Mouse (Mus musculus) urinary bladder, postnatal 10 days (tissue): Measurements from ENCODE around the gene Limk1.
"Not testable (repeated sequence)": the region's sequence is repeated elsewhere in the genome, so short reads cannot be mapped to it uniquely, and the experiment has no call there.

Experiments
- DNase-seq: peaks from one replicate; pipeline ENCODE4 v3.0.0; 2022; ENCODE audit warnings: low spot score

Gene Limk1

DNA sequence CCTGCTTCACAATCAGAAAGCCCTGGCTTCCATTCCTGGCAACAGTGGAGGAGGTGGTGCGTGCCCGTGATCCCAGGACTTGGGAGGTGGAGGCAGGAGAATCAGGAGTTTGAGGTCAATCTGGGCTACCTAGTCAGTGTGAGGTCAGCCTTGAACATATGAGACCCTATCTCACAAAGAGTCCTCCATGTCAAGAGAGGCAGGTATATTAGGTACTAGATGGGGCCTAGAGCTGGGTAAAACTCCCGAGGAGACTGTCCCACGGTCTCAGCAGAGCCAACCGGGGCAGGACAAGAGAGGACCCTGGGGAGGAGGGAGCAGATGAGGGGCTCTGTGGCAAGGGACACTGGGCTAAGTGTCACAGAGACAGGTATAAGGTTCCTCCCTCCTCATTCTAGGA, 10.9 kb downstream of the Limk1 start:
- no peak for DNase-seq

DNA sequence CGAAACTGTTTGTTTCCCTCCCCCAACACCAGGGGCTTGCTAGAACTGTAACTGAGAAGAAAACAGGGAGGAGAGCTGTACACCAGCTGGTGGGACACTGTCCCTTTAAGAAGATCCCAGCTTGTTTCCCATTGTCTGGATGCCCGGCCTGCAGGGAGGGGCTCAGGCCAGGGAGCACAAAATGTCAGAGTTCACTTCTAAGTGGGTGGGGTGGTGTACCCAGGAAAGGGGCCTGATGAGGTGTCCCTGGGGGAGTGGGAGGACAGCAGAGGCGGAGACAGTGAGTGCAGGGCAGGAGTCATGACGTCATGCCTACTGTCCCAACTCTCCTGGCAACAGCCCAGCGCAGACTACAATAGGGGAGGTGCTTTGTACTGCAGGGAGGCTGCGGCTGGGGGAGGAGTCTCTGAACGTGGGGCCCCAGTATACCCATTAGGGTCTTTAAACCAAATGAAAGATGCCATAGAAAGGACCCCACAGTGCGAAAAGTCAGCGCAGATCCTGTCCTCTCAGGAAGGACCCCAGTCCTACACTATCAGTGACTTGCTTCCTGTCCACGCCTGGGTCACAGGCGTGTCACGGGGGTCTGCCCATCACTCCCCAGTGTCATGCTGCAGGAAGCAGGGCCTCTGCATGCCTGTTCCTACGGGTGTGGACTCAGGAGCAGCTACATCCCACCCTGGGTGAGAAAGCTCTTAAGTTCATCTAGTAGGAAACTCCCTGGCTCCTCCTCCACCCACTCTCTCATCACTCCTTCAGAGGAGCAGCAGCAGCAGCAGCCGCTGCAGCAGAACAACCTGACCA, 12.2 kb downstream of the Limk1 start:
- DNase-seq, result no peak

DNA sequence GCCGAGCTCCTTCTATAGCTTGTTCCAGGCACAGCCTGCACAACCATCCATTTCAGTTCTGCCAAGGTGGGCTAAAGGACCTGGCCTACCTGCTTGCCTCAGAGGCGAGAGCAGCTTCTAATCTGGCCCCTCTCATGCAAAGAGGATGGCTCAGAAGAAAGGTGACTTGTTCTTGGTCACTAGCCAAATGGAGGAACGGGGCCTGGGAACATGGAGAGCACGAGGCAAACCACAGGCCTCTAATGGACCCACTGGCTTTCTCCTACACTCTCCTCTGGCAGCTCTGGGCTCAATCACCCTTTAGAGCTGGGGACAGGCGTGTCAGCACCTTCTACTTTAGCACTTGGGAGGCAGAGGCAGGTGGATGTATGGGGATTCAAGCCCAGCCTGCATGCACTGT, 13.4 kb downstream of the Limk1 start:
- no peak for DNase-seq

DNA sequence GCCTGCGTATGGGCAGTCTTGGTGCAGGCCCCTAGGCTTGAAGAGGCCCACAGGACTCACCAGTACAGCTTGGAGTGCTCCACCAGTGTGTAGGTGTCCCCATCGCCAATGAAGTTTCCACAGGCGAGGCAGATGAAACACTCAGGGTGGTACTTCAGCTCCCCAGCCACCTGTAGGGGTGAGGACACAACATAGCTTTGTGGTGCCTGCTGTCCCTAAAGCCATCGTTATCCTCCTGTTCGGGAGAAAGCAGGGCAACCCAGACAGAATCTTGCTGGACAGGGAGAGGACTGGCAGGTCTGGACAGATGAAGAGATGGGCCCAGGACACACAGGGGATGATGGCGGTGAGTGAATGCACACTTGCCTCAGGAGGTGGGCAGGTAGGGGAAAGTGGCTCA, 15.8 kb downstream of the Limk1 start:
- no peak for DNase-seq

DNA sequence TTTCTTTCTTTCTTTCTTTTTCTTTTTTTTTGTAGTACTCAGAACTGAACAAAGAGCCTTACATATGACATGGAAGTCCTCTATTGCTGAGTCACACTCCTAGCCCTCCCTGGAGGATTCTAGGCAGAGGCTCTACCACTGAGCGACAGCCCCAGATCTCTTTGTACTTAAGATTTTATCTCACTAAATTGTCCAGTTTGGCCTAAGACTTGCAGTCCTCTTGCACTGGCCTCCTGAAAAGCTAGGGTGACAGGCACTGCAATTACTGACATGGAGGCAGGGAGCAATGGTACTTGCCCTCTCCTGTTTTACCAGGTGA, 16.2 kb downstream of the Limk1 start:
- DNase-seq, result no peak

DNA sequence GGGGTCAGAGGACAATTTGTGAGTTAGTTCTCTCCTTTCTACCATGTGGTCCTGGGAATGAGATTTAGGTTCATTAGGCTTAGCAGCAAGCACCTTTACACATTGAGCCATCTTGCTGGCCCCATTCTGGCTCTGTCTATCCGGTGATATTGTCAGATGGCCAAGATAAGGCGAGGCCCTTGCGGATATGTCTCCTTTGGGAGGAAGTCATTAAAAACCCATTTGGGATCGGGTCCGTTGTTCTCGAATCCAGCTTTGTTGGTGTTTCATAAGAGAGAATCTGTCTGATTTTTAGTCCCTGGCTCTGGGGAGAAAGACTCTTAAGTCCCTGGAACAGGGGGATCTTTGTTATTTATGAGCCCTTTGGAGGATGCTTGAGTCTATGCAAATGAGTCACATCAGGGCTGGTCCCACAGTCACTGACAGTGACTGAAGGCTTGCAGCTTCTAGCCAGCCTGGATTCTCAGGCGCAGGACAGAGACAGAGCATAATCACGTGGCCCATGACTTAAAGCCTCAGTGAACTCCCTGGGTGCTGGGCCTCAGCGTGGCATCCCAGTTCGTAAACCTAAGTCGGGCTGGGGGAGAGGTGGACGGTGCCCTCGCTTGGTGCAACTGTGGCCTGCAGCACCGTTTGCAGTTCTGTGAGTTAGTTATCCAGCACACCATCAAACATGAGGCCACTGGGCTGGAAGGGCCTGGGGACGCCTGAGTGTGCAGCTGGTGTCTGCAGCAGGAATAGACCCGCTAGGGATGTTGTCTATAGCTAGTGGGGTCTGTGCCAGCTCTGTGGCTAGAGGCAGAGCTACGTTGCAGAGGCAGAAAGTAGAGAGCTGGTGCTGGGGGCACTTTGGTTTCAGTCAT, 16.8 kb downstream of the Limk1 start:
- no peak for DNase-seq

DNA sequence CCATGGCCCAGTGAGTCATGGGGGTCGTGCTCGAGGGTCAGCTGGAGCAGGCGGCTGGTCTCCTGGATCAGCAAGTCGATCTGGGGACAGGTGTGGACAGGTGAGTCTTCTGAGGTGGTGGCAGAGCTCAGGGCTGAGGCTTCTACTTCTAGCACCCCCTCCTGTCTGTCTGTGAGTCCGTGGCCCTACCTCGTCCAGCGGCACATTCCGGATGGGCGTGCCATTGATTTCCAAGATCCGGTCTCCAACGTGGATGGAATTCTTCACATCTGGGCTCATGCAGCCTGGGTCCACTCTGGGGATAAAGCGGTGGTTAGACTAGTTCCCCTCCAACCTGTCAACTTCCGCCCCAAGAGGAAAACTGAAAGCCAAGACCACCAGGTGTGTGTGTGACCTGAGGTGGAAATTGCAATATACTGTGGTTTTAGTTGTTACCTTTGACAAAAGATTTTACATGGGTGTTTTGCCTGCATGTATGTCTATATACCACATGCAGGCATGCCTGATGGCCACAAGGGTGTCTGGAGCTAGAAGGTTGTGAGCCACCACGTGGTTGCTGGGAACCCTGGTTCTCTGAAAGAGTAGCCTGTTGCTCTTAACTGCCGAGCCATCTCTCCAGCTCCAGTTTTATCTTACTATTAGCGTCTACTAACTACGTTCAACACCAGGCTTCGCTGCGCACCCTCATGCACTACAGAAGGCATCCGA, 19.2 kb downstream of the Limk1 start:
- DNase-seq, result no peak

DNA sequence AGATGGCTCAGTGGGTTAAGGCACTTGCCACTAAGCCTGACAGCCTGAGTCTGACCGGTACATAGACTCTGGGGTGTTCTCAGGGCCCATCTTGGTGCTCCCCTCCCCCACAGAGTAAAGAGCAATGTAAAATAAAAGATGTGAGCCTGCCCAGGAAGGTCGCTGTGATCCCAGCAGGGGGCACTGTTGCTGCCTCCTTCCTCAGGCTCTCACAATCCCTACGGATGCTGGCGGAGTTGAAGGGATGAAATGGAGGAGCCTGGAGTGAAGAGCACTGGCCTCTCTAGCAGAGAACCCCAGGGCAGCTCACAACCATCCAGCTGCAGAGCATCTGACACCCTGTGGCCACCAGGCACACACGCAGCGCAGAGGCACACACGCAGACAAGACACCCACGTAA, 19.9 kb downstream of the Limk1 start:
- DNase-seq, result no peak

DNA sequence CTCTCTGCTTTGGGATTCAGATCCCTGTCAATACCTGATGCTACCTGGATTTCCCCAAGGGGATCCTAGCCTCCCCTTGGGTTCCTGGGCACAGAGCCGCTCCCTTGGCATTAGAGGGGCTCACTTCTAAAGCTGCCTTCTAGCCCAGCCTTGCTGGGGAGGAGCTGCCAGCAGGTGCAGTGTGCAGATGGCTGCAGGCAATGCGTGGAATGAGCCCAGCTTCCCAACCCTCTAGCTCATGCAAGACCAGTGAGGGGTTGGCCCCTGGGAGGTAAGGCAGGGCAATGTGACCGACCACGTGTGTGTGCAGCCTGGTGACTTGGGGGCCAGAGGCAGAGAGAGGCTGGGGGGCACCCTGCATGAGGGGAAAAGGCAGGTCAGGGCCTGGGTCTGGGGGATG, 31.7 kb downstream of the Limk1 start:
- no peak for DNase-seq

DNA sequence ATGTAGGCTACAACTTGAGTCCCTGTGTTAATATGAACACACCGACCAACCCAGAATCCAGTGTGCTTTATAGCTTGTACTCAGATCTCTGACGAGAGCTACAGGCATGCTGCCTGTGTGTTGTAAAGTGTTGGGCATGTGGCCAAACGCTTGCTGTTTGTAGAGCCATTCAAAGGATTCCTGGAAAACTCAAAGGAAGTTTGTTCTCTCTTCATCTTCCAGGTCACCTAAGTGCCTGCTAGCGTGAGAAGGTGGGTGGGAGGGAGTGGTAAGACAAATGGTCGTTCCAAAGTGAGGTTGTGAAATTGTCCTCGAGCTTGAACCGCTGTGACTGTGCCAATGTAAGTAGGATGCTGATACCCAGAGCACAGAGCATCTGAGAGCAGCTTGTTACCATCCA, 36.4 kb downstream of the Limk1 start:
- DNase-seq, result no peak

DNA sequence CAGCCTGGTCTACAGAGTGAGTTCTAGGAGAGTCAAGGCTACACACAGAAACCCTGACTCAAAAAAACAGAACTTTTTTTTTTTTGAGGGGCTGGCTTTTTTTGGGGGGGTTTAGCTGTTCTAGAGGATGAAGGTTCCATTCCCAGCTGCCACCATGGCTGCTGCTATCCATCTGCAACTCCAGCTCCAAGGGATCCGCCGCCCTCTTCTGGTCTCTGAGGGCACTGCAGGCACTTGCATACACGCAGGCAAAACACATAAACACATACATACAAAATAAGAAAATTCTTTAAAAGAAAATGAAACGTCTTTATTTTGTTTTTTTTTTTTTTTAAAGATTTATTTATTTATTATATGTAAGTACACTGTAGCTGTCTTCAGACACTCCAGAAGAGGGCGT, 37.5 kb downstream of the Limk1 start:
- DNase-seq, result no peak

DNA sequence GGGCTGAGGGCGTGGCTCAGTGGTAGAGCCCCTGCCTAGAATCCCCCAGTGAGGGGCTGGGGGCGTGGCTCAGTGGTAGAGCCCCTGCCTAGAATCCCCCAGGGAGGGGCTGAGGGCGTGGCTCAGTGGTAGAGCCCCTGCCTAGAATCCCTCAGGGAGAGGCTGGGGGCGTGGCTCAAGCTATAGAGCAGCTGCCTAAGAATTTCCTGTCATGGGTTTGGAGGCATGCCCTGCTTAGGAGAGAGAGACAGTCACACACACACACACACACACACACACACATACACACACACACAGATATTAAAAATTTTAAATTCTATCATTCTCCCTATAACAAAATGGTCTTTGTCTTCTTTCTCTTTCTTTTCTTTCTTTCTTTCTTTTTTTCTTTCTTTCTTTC, 39.4 kb downstream of the Limk1 start:
- not testable (repeated sequence) for DNase-seq

DNA sequence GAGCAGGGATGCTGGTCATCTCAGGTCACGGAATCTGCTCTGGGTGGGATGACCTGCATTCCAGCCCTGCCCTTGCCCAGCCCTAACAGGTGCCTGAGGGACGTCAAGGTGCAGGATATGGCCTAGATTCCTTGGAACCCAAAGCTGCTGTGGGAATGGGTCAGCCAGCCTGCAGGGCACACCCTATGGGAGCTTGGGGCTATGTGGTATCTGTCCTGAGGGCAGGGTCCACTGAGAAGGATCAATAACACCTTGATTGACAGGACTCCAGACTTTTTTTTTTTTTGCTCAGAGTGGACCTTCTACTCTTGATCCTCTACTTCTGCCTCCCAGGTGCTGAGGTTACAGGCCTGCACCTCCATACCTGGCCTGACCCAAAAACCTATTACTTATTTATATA, 41.0 kb downstream of the Limk1 start:
- DNase-seq, result no peak

DNA sequence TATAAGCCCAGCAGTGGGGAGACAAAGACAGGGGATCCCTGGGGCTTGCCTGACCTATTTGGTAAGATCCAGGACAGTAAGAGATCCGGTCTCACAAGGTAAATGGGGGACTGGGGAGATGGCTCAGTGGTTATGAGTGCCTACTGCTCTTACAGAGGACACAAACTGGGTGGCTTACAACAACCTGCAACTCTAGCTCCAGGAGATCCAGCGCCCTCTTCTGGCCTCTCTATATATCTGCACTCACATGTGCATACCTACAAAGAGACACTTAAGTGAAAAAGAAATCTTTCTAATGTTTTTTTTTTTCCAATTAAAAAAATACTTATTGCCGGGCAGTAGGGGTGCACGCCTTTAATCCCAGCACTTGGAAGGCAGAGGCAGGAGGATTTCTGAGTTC, 41.9 kb downstream of the Limk1 start:
- DNase-seq, result no peak

DNA sequence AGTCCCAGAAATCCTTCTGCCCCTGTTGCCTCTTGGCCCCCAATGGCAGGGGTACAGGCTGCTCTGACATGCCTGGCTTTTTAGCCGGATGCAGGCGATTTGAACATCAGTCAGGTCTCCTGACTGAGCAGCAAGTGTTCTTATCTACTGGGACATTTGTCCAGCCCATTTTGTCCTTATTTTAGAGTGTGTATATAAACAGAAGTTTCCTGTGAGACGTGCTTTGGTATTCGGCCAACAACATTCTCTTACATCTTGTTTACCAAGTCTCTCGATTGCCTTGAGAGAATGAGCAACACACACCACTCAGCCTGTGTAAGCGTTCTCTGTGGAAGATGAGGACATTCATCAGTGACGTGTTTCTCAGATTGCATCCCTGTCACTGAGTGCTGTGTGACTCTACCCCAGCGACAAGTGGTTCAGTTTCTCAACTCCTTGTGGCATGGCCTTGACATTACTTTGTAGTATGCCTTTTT, 43.7 kb downstream of the Limk1 start:
- DNase-seq, result no peak

DNA sequence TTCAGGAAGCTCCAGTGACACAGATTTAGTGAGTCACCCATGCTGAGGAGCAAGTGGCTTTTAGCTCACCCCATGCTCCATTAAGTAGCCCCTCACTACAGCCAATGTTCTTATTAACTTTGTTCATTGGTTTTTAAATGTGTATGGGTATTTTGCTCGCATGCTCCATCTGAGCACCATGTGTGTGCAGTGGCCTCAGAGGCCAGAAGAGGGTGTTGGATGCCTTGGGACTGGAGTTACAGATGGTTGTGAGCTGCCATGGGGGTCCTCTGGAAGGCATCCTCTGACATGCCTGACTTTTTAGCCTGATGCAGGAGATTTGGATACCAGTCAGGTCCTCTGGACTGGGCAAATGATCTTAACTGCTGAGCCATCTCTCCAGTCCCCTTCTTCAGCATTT, 44.3 kb downstream of the Limk1 start:
- no peak for DNase-seq

DNA sequence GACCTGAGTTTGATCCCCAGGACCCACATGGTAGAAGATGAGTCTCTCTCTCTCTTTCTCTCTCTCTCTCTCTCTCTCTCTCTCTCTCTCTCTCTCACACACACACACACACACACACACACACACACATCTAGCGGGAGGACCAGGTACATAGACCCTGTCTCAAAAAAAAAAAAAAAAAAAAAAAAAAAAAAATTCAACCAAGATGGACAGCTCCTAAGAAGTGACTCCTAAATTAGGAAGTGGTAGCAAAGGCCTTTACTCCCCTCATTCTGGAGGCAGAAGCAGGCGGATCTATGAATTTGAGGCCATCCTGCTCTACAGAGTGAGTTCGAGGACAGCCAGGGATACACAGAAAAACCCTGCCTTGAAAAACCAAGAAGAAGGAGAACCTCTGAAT, 48.0 kb downstream of the Limk1 start:
- DNase-seq, result no peak

DNA sequence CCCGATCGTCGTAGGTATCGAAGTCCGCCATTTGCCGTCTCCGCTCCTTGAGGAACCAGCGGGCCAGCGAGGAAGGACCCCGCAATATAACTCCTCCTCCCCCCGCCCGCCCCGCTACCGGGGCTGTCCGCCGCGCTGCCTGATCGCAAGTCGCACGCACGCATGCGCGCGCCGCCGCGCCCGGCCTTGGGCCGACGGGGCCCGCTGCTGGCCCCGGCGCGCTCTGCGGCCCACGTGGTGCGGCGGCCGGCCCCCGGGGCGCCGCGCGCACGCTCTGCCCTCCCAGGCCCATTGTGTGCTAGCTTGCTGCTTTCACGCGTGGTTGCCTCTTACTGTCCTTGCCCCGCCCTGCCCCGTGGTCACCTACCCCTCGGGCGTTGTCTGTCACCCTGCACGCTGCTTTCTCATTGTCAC, 49.1 kb downstream of the Limk1 start, which contains the start of gene Eif4h:
Eif4h (minus strand) TSS at position 222 of the 414 bp plus-strand sequence.
- DNase-seq, result peak; percentile 86

DNA sequence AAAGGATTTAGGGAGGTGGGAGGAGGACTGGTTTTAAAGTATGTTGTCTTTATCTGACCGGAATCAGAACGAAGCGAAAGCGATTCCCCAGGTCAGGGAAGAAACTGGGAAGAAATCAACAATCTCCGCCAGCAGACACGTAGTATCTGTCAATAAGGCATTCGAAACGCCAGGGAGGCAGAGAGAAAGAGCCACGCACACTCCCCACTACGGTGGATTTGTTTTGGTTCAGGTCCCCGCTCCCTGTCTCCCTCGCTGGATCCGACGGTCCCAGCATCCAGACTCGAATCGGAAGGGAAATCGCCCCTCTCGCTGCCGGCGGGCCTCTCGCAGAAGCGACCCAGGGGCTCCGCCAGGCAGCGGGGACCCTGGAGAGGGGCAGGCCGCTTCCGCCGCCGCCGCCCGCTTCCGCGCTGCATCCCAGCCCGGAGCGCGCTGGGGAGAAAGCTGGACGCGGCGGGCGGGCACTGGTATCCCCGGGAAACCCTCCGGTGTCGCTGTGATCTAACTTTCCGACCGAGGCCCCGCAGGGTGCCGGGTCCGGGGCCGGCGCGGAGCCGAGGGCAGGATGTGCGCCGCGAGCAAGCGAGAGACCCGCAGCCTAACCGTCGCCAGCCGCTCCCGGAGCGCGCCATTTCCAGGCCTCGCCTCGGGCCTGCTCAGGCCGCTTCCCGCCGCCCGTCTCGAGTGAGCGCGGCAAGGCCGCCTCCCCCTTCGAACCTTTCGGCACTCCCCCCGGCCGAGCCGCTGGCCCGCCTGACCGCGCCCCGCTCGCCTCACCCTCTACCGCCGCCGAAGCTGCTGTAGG, 49.7 kb downstream of the Limk1 start:
- DNase-seq, result no peak

DNA sequence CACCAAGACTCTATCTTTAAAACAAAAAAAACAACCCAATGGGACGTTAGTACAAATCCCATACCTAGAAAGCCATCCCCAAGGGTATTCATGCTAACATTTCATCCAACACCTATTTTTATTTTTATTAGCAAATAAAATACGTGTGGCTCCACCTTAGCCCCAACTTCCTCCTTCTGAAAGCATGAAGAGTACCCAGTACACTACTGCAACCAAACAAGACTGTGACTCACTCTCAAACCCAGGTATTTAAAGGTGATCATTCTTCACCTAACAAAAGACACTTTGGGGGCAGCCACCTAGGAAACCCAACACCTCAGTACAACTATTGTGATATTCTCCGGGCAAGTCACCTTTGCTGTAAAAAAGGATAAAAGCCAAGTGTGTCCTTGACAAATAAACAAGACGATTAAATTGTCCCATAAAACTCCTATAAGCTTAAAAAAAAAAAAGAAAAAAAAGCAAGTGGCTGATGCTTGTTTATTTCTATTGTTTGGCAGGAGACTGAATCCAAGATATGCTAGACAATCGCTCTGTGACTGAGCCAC, 50.5 kb downstream of the Limk1 start:
- DNase-seq, result no peak

DNA sequence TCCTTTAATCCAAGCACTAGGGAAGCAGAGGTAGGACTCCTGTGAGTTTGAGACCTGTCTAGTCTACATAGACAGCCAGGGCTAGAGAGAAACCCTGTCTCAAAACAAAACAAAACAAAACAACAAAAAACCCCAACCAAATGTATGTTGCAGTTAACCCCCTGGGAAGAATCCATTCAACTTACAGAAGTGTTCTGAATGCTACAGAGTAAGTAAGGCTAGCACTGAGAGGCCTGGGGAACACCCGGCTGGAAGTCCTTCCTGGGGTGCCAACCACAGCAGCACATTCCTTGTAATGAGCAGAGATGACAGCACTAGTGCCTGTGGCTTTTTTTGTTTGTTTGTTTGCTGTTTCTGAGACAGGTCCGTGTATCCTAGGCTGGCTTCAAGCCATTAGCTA, 55.6 kb downstream of the Limk1 start:
- DNase-seq, result no peak

DNA sequence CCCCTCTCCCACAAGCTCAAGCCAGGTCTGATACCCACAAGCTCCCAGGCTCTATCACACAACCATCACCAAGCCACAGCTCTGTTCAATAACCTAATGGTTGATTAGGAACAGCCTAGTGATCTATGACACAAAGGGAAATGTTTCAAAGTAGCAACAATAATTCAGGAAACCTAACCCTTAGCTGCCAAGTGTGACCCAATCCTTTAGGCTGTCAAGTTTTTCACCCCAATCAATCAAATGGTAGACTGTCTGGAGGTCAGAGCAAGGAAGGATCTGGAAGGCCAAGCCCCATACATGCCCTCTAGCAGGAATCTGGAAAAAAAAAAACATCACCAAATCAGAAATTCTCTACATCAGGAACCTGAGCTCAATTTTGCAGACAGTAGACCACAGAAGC, 57.6 kb downstream of the Limk1 start:
- no peak for DNase-seq
